Mouse (Mus musculus): Measurements from ENCODE around the gene Cd3g. TPM values are rescaled to one million over a fixed set of nuclear protein-coding genes. Genes with fewer than 3 reads are reported as not detected.

Cd3g gene
- polyA plus RNA-seq, 1 experiment from 2014 or later, result not detected

- WGBS, result 80% methylated on average over 4 of the region's 4 CpGs
- DNase-seq (ENCODE audit: low spot score) (no peak), ATAC-seq (replicated peaks; ENCODE audit: low FRiP score) (no peak)
- Histone ChIP-seq H3K9ac (ENCODE audit: low read length) (no peak overlapping the region), H3K4me3 (ENCODE audit: low read depth, low read length) (no peak overlapping the region), H3K27ac (ENCODE audit: low read depth, low read length) (no peak overlapping the region), H3K27me3 (ENCODE audit: control insufficient read depth, insufficient read depth, low read length) (no peaks in the 10 kb centered on the region), H3K4me1 (replicated peaks; ENCODE audit: control insufficient read depth, insufficient read depth, low read length) (no peaks in the 10 kb centered on the region), H3K4me2 (ENCODE audit: low read depth, low read length, severe bottlenecking) (no peak overlapping the region), H3K9me3 (ENCODE audit: control insufficient read depth, low read length) (no peaks in the 10 kb centered on the region), H3K36me3 (ENCODE audit: control insufficient read depth, insufficient read depth, low read length) (no peaks in the 10 kb centered on the region)
Observed at GRCm38 (mm10) chr9:44994962-44995361, 14.7 kb upstream of the Cd3g start.

DNA sequence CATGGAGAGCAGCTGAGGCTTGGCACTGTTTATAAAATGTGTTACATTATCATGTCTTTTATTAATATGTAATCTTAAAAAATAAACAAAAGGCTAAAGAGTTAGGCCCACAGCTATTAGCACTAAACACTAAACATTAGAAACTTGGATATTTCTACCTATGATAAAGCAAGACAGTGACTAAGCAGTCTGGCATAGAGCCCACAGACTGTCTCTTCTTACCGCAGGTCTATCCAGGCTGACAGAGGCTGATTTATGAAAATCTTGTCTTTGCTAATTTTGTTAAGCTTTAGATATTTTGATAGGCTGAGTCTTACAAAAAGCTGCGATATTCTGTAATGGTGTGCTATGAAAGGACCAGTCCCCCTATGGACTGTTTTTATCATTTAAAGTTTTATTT lies 13.0 kb upstream of the Cd3g start:
- Histone ChIP-seq H3K36me3 (ENCODE audit: control insufficient read depth, insufficient read depth, low read length) (no peaks in the 10 kb centered on the region), H3K27ac (ENCODE audit: low read depth, low read length) (no peak overlapping the region), H3K9ac (ENCODE audit: low read length) (no peak overlapping the region), H3K4me1 (replicated peaks; ENCODE audit: control insufficient read depth, insufficient read depth, low read length) (no peaks in the 10 kb centered on the region), H3K4me3 (ENCODE audit: low read depth, low read length) (no peak overlapping the region), H3K27me3 (ENCODE audit: control insufficient read depth, insufficient read depth, low read length) (no peaks in the 10 kb centered on the region), H3K9me3 (ENCODE audit: control insufficient read depth, low read length) (no peaks in the 10 kb centered on the region), H3K4me2 (ENCODE audit: low read depth, low read length, severe bottlenecking) (no peak overlapping the region)
- WGBS, result 93% methylated on average over 2 of the region's 2 CpGs
- ATAC-seq (replicated peaks; ENCODE audit: low FRiP score) (no peak), DNase-seq (ENCODE audit: low spot score) (no peak)

GRCm38 (mm10) chr9:44992271-44992670 lies 12.0 kb upstream of the Cd3g start:
- Histone ChIP-seq H3K36me3 (ENCODE audit: control insufficient read depth, insufficient read depth, low read length) (no peaks in the 10 kb centered on the region), H3K9me3 (ENCODE audit: control insufficient read depth, low read length) (no peaks in the 10 kb centered on the region), H3K4me3 (ENCODE audit: low read depth, low read length) (no peak overlapping the region), H3K4me1 (replicated peaks; ENCODE audit: control insufficient read depth, insufficient read depth, low read length) (no peaks in the 10 kb centered on the region), H3K27me3 (ENCODE audit: control insufficient read depth, insufficient read depth, low read length) (no peaks in the 10 kb centered on the region), H3K9ac (ENCODE audit: low read length) (no peak overlapping the region), H3K4me2 (ENCODE audit: low read depth, low read length, severe bottlenecking) (no peak overlapping the region), H3K27ac (ENCODE audit: low read depth, low read length) (no peak overlapping the region)
- ATAC-seq (replicated peaks; ENCODE audit: low FRiP score) (no peak), DNase-seq (ENCODE audit: low spot score) (no peak)

DNA sequence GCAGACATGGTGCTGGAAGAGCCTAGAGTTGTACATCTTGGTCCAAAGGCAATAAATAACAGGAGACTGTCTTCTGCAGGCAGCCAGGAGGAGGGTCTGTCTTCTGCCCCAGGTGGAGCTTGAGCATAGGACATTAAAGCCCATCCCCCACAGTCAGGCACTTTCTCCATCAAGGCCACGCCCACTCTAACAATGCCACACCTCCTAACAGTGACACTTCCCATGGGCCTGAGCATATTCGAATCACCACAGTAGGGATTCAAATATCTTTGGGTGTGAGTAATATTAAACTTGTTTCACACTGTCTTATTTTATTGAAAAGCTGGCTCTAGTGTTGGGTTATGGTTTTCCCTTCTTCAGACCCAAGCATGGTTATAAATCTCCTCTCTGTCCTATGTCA lies 11.6 kb upstream of the Cd3g start:
- ATAC-seq (replicated peaks; ENCODE audit: low FRiP score) (no peak), DNase-seq (ENCODE audit: low spot score) (no peak)
- H3K4me1 ChIP-seq (replicated peaks; ENCODE audit: control insufficient read depth, insufficient read depth, low read length), result no peaks in the 10 kb centered on the region
- H3K9ac ChIP-seq (ENCODE audit: low read length), result no peak overlapping the region
- no peaks in the 10 kb centered on the region for H3K36me3 ChIP-seq (ENCODE audit: control insufficient read depth, insufficient read depth, low read length)
- 87% methylated on average over 2 of the region's 2 CpGs for WGBS
- no peaks in the 10 kb centered on the region for H3K9me3 ChIP-seq (ENCODE audit: control insufficient read depth, low read length)
- no peaks in the 10 kb centered on the region for H3K27me3 ChIP-seq (ENCODE audit: control insufficient read depth, insufficient read depth, low read length)
- no peak overlapping the region for H3K4me3 ChIP-seq (ENCODE audit: low read depth, low read length)
- no peak overlapping the region for H3K4me2 ChIP-seq (ENCODE audit: low read depth, low read length, severe bottlenecking)
- no peak overlapping the region for H3K27ac ChIP-seq (ENCODE audit: low read depth, low read length)

- H3K4me1 ChIP-seq (replicated peaks; ENCODE audit: control insufficient read depth, insufficient read depth, low read length), result no peaks in the 10 kb centered on the region
- no peaks in the 10 kb centered on the region for H3K27me3 ChIP-seq (ENCODE audit: control insufficient read depth, insufficient read depth, low read length)
- H3K36me3 ChIP-seq (ENCODE audit: control insufficient read depth, insufficient read depth, low read length), result no peaks in the 10 kb centered on the region
- H3K27ac ChIP-seq (ENCODE audit: low read depth, low read length), result no peak overlapping the region
- H3K4me2 ChIP-seq (ENCODE audit: low read depth, low read length, severe bottlenecking), result no peak overlapping the region
- DNase-seq (ENCODE audit: low spot score), result no peak
- no peak for ATAC-seq (replicated peaks; ENCODE audit: low FRiP score)
- H3K9me3 ChIP-seq (ENCODE audit: control insufficient read depth, low read length), result no peaks in the 10 kb centered on the region
- no peak overlapping the region for H3K4me3 ChIP-seq (ENCODE audit: low read depth, low read length)
- no peak overlapping the region for H3K9ac ChIP-seq (ENCODE audit: low read length)
- 77% methylated on average over 5 of the region's 5 CpGs for WGBS
Observed at GRCm38 (mm10) chr9:44986976-44987375, 6.7 kb upstream of the Cd3g start.

DNA sequence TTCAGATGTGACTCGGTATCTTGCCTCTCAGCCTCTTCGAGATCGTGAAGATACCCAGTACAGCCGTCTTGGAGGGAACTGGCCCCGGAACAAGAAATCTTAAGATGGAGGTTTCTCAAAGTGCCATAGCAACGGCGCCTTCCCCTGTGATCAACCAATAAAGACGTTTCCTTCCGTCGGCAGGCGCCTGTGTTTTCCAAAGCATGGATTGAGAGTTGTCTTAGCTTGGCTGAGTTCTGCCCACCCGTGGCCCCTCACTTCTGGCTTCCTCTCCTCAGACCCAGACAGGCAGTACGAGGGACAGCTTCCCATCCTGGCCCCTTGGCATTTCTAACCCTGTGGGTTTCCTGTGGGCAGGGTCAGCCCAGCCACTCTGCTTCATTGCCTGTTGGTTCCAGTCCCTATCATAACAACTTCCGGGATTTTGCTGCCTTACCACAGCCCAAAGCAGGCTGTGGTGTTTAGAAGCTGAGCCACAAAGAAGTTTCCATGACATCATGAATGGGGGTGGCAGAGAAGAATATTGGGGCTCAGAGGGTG lies 6.1 kb upstream of the Cd3g start:
- H3K27ac ChIP-seq (ENCODE audit: low read depth, low read length), result no peak overlapping the region
- no peak overlapping the region for H3K9ac ChIP-seq (ENCODE audit: low read length)
- DNase-seq (ENCODE audit: low spot score) (no peak), ATAC-seq (replicated peaks; ENCODE audit: low FRiP score) (no peak)
- no peaks in the 10 kb centered on the region for H3K27me3 ChIP-seq (ENCODE audit: control insufficient read depth, insufficient read depth, low read length)
- H3K9me3 ChIP-seq (ENCODE audit: control insufficient read depth, low read length), result no peaks in the 10 kb centered on the region
- WGBS, result 74% methylated on average over 14 of the region's 14 CpGs
- no peaks in the 10 kb centered on the region for H3K36me3 ChIP-seq (ENCODE audit: control insufficient read depth, insufficient read depth, low read length)
- H3K4me2 ChIP-seq (ENCODE audit: low read depth, low read length, severe bottlenecking), result no peak overlapping the region
- no peaks in the 10 kb centered on the region for H3K4me1 ChIP-seq (replicated peaks; ENCODE audit: control insufficient read depth, insufficient read depth, low read length)
- no peak overlapping the region for H3K4me3 ChIP-seq (ENCODE audit: low read depth, low read length)

GRCm38 (mm10) chr9:44985721-44986161 lies 5.5 kb upstream of the Cd3g start:
- H3K4me3 ChIP-seq (ENCODE audit: low read depth, low read length), result no peak overlapping the region
- no peaks in the 10 kb centered on the region for H3K4me1 ChIP-seq (replicated peaks; ENCODE audit: control insufficient read depth, insufficient read depth, low read length)
- no peak overlapping the region for H3K9ac ChIP-seq (ENCODE audit: low read length)
- H3K27me3 ChIP-seq (ENCODE audit: control insufficient read depth, insufficient read depth, low read length), result no peaks in the 10 kb centered on the region
- no peaks in the 10 kb centered on the region for H3K36me3 ChIP-seq (ENCODE audit: control insufficient read depth, insufficient read depth, low read length)
- DNase-seq (ENCODE audit: low spot score) (no peak), ATAC-seq (replicated peaks; ENCODE audit: low FRiP score) (no peak)
- no peak overlapping the region for H3K4me2 ChIP-seq (ENCODE audit: low read depth, low read length, severe bottlenecking)
- 88% methylated on average over 3 of the region's 3 CpGs for WGBS
- H3K27ac ChIP-seq (ENCODE audit: low read depth, low read length), result no peak overlapping the region
- H3K9me3 ChIP-seq (ENCODE audit: control insufficient read depth, low read length), result no peaks in the 10 kb centered on the region

GRCm38 (mm10) chr9:44983001-44983400 lies 2.8 kb upstream of the Cd3g start:
- ATAC-seq (replicated peaks; ENCODE audit: low FRiP score) (no peak), DNase-seq (ENCODE audit: low spot score) (no peak)
- Histone ChIP-seq H3K36me3 (ENCODE audit: control insufficient read depth, insufficient read depth, low read length) (no peaks in the 10 kb centered on the region), H3K4me2 (ENCODE audit: low read depth, low read length, severe bottlenecking) (no peak overlapping the region), H3K27ac (ENCODE audit: low read depth, low read length) (no peak overlapping the region), H3K4me1 (replicated peaks; ENCODE audit: control insufficient read depth, insufficient read depth, low read length) (no peaks in the 10 kb centered on the region), H3K4me3 (ENCODE audit: low read depth, low read length) (no peak overlapping the region), H3K9me3 (ENCODE audit: control insufficient read depth, low read length) (no peaks in the 10 kb centered on the region), H3K9ac (ENCODE audit: low read length) (no peak overlapping the region), H3K27me3 (ENCODE audit: control insufficient read depth, insufficient read depth, low read length) (no peaks in the 10 kb centered on the region)
- WGBS, result 79% methylated on average over 2 of the region's 2 CpGs

DNA sequence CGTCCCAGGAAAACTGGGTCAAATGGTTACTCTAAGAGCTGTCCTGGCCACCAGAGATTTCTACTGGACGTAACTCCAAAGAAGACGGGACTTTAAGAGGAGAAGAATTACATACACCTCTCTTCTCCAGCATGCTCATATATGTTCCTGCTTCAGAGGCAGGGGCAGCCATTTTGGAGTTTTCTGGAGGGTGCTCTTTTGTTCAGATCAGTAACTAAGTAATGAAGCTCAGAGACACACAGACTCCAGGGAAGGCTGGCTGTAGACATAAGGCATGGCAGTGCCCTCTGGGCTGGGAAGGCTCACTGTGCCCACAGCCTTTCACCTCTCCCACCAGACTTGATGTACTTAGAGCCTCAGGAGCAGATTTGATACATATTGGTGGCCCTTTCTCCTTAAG lies 2.3 kb upstream of the Cd3g start:
- WGBS, result 94% methylated on average over 3 of the region's 3 CpGs
- Histone ChIP-seq H3K4me2 (ENCODE audit: low read depth, low read length, severe bottlenecking) (no peak overlapping the region), H3K4me3 (ENCODE audit: low read depth, low read length) (no peak overlapping the region), H3K36me3 (ENCODE audit: control insufficient read depth, insufficient read depth, low read length) (no peaks in the 10 kb centered on the region), H3K27me3 (ENCODE audit: control insufficient read depth, insufficient read depth, low read length) (no peaks in the 10 kb centered on the region), H3K4me1 (replicated peaks; ENCODE audit: control insufficient read depth, insufficient read depth, low read length) (no peaks in the 10 kb centered on the region), H3K9me3 (ENCODE audit: control insufficient read depth, low read length) (no peaks in the 10 kb centered on the region), H3K27ac (ENCODE audit: low read depth, low read length) (no peak overlapping the region), H3K9ac (ENCODE audit: low read length) (no peak overlapping the region)
- ATAC-seq (replicated peaks; ENCODE audit: low FRiP score) (no peak), DNase-seq (ENCODE audit: low spot score) (no peak)
